Mouse (Mus musculus) heart, adult 2 months (tissue): ENCODE measurements around the gene Hipk4.

Experiments
- CTCF ChIP-seq: fragments of 200-600 bp; IDR thresholded peaks from 2 replicates; pipeline ENCODE4 v1.8.1; 2022; ENCODE audit warnings: antibody characterized with exemption, mild to moderate bottlenecking, moderate library complexity
- POLR2A ChIP-seq: fragments of 200-500 bp; IDR thresholded peaks from 2 replicates; pipeline ENCODE4 v1.6.1; 2011; ENCODE audit warnings: mild to moderate bottlenecking, low read depth, low read length, control low read depth; ENCODE audit not compliant: insufficient read depth

- no peak for TF ChIP-seq CTCF
- no peak for TF ChIP-seq POLR2A
Observed at GRCm38 (mm10) chr7:27580380-27581174, 57.5 kb downstream of the Hipk4 start.
